Mouse (Mus musculus) kidney, embryonic 16.5 days (tissue): ENCODE results near the gene Polr1e. TPM values are rescaled to one million over a fixed set of nuclear protein-coding genes. Genes with fewer than 3 reads are reported as not detected.
"Not testable (repeated sequence)": the region's sequence is repeated elsewhere in the genome, so short reads cannot be mapped to it uniquely, and the experiment has no call there.

Experiments
- ATAC-seq: fragments of 200-750 bp; cut with Nextera tagmentation; 2 replicates; pipeline ENCODE4 v1.8.0; 2017; ENCODE audit warnings: moderate TSS enrichment; ENCODE audit not compliant: low FRiP score, low TSS enrichment
- H3K27ac ChIP-seq: fragments of 300-500 bp; sonication (generic); 2 replicates; pipeline ENCODE4 v1.5.1; 2014; ENCODE audit warnings: low read length
- H3K27me3 ChIP-seq: fragments of 300-500 bp; sonication (generic); 2 replicates; pipeline ENCODE4 v1.6.1; 2014; ENCODE audit warnings: low read length, control low read depth, mixed read lengths; ENCODE audit not compliant: insufficient read depth
- H3K36me3 ChIP-seq: fragments of 300-500 bp; sonication (generic); 2 replicates; pipeline ENCODE4 v1.6.1; 2014; ENCODE audit warnings: low read length, control low read depth, mixed read lengths; ENCODE audit not compliant: insufficient read depth
- H3K4me1 ChIP-seq: fragments of 300-500 bp; sonication (generic); 2 replicates; pipeline ENCODE4 v1.6.1; 2014; ENCODE audit warnings: low read length, control low read depth, mixed read lengths; ENCODE audit not compliant: insufficient read depth
- H3K4me2 ChIP-seq: fragments of 300-500 bp; sonication (generic); replicated peaks from 2 replicates; pipeline ENCODE4 v1.6.1; 2014; ENCODE audit warnings: low read depth, low read length
- H3K4me3 ChIP-seq: fragments of 300-500 bp; sonication (generic); 2 replicates; pipeline ENCODE4 v1.5.1; 2014; ENCODE audit warnings: mild to moderate bottlenecking, low read length
- H3K9ac ChIP-seq: fragments of 300-500 bp; sonication (generic); replicated peaks from 2 replicates; pipeline ENCODE4 v1.6.1; 2014; ENCODE audit warnings: low read length
- H3K9me3 ChIP-seq: fragments of 300-500 bp; sonication (generic); 2 replicates; pipeline ENCODE4 v1.6.1; 2016; ENCODE audit warnings: low read length, control low read depth
- WGBS: fragments of 180-500 bp; shearing (Covaris S2); extraction: QIAGEN DNeasy Blood & Tissue Kit; methylation state at CpG from one replicate; pipeline ENCODE4 v1.1.7; 2014; 5-methylcytosine and 5-hydroxymethylcytosine counted together
- polyA plus RNA-seq: library from polyadenylated mRNA; unstranded; fragments of >200 nt; fragmentation: Nextera tagmentation; extraction: Ambion mirVana; gene quantifications from 2 replicates; pipeline ENCODE4 v1.2.1, GENCODE M21; 2015

The Polr1e gene
- polyA plus RNA-seq, 1 experiment from 2014 or later = 39.9 TPM

DNA sequence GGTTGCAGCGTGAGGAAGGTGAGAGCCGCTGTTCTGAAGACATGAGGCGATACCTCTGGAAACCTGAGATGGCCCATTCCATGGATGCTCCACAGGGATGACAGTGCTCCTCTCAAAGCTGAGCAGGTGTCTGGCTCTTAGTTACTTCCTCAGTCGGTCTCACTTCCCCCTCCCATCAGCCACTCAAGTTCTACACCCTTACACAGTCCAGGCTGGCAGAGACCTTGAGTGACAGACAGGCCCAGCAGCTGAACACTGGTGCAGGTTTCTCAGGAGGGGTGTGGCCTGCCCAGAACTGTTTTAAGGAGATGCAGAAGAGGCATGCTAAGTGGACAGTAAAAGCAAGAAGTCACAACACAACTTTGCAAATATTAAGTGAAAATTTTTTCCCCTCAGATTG lies 49.4 kb downstream of the Polr1e start:
- Histone ChIP-seq H3K9me3 (no peaks in the 10 kb centered on the region), H3K27ac (no peak overlapping the region), H3K36me3 (no peaks in the 10 kb centered on the region), H3K9ac (no peak overlapping the region), H3K4me2 (no peak overlapping the region), H3K4me3 (no peak overlapping the region), H3K4me1 (peaks cover 7% of the 10 kb centered on the region), H3K27me3 (no peaks in the 10 kb centered on the region)
- no peak for ATAC-seq
- 86% methylated on average over 4 of the region's 4 CpGs for WGBS

DNA sequence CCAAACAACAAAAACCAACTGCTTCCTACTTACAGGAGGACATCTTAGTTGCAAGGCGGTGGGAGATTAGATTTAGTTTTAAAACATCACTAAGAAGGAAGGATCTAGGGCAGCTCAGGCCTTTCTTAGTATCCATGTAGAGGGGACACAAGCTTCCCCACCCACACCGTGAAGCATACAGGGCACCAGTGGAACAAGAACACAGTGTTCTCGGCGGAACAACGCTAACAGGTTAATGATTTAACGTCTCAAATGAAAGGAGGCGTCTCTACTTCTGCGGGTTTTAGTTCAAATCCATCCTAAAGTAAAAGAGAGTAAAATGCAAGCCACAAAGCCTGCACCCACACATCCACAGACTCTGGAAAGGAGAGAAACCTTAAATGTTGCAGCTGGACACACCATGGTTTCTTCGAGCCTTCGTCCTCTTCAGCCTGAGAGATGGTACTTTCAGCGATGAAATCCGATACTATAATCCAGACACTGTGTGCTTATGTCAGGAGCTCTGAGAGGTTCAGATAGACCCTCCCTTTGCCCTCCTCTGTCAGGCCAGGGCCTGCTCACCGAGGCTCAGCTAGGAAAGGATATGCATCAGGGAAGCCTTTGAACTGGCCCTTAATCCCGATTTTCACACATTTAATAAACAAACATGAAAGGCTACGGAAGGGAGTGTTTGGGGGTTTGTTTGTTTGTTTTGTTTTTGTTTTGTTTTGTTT lies 54.0 kb downstream of the Polr1e start:
- H3K27me3 ChIP-seq = no peaks in the 10 kb centered on the region
- WGBS = 49% methylated on average over 15 of the region's 15 CpGs
- H3K4me3 ChIP-seq = no peak overlapping the region
- no peak overlapping the region for H3K4me2 ChIP-seq
- ATAC-seq = peak; percentile 51; the same call in 1 of the 2 replicates
- peak overlapping the region; percentile 2; the same call in 1 of the 2 replicates for H3K27ac ChIP-seq
- H3K9ac ChIP-seq = no peak overlapping the region
- H3K36me3 ChIP-seq = no peaks in the 10 kb centered on the region
- H3K9me3 ChIP-seq = no peaks in the 10 kb centered on the region
- H3K4me1 ChIP-seq = peaks cover 11% of the 10 kb centered on the region

DNA sequence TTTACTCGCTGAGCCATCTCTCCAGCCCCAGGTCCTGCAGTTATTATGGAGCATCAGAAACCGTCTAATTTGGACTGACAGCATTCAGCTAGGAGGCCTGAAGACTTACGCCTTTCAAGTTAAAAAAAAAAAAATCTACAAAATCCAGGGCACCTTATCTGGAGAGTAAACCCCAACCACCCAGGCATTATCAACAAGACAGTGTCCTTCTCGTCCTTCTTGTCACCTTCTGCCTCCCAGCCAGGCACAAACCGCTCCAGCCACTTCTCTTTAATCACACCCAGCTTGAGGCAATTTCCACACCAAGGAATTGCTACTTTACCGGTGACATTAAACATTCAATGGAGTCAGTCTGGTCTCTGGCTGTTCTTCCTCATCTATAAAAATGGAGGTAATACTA lies 55.2 kb downstream of the Polr1e start:
- H3K9me3 ChIP-seq = no peaks in the 10 kb centered on the region
- 66% methylated on average over 6 of the region's 6 CpGs for WGBS
- no peak for ATAC-seq

DNA sequence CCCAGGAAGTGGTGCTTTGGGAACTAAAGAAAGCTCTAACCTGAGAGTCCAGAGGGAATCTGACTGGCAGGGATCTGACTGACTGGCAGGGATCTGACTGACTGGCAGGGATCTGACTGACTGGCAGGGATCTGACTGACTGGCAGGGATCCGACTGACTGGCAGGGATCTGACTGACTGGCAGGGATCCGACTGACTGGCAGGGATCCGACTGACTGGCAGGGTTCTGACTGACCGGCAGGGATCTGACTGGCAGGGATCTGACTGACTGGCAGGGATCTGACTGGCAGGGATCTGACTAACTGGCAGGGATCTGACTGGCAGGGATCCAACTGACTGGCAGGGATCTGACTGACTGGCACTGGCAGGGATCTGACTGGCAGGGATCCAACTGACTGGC lies 62.7 kb downstream of the Polr1e start:
- H3K4me1 ChIP-seq = peaks cover 20% of the 10 kb centered on the region
- H3K9ac ChIP-seq, H3K27ac ChIP-seq, H3K4me3 ChIP-seq, ATAC-seq, H3K9me3 ChIP-seq, H3K36me3 ChIP-seq, H3K4me2 ChIP-seq, H3K27me3 ChIP-seq: not testable (repeated sequence)
- WGBS = 77% methylated on average over 4 of the region's 4 CpGs

More for the DNA sequence above, 55.2 kb downstream of the Polr1e start:
- Histone ChIP-seq H3K27ac (no peak overlapping the region), H3K4me1 (peaks cover 11% of the 10 kb centered on the region), H3K36me3 (no peaks in the 10 kb centered on the region), H3K4me2 (no peak overlapping the region), H3K27me3 (no peaks in the 10 kb centered on the region), H3K4me3 (no peak overlapping the region), H3K9ac (no peak overlapping the region)

DNA sequence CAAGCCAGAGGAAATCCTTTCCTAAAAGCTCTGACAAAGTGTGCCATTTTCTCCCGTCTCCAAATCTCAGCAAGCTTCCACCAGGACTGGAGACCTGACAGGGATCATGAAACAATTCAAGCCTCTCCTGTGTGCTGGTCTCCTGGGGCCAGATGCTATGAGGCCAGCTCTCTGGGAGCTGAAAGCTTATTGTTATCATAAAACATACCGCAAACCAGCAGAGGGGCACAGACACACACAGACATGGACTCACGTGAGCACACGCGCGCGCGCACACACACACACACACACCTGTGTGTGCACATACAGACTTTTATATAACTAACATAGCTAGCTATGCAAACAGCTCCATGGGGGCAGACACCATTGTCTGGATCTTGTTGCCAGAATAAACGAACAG lies 64.6 kb downstream of the Polr1e start:
- Histone ChIP-seq H3K9ac (0 out of 2 replicates have a peak overlapping the region, but pooled peaks have one; percentile 8), H3K9me3 (no peaks in the 10 kb centered on the region), H3K27ac (no peak overlapping the region), H3K4me2 (peak overlapping the region; percentile 83), H3K4me3 (peak overlapping the region; percentile 91), H3K36me3 (no peaks in the 10 kb centered on the region), H3K4me1 (peaks cover 20% of the 10 kb centered on the region), H3K27me3 (no peaks in the 10 kb centered on the region)
- 73% methylated on average over 9 of the region's 9 CpGs for WGBS
- ATAC-seq = no peak

DNA sequence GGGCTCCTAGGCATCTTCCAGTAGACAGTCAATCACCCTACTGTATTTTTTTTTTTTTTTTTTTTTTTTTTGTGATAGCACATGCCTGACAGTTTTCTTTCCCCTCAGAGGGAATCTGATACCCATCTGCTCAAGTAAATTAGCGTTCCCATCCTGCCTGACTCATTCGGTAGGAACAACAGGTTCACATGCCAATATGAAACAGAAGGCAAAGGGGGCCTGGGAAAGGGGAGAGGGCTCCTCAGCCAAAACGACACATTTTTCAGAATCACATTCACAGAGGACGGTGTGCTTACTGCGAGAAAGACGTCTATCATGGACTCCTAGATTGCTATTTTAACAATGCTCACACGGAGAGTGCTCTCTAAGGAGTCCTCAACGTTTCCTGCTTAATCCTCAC lies 65.1 kb downstream of the Polr1e start:
- Histone ChIP-seq H3K27me3 (no peaks in the 10 kb centered on the region), H3K4me2 (peak overlapping the region; percentile 83), H3K9ac (peak overlapping the region; percentile 98), H3K27ac (no peak overlapping the region), H3K4me3 (peak overlapping the region; percentile 91), H3K4me1 (peaks cover 20% of the 10 kb centered on the region), H3K36me3 (no peaks in the 10 kb centered on the region), H3K9me3 (no peaks in the 10 kb centered on the region)
- 3% methylated on average over 8 of the region's 8 CpGs for WGBS
- ATAC-seq = no peak

DNA sequence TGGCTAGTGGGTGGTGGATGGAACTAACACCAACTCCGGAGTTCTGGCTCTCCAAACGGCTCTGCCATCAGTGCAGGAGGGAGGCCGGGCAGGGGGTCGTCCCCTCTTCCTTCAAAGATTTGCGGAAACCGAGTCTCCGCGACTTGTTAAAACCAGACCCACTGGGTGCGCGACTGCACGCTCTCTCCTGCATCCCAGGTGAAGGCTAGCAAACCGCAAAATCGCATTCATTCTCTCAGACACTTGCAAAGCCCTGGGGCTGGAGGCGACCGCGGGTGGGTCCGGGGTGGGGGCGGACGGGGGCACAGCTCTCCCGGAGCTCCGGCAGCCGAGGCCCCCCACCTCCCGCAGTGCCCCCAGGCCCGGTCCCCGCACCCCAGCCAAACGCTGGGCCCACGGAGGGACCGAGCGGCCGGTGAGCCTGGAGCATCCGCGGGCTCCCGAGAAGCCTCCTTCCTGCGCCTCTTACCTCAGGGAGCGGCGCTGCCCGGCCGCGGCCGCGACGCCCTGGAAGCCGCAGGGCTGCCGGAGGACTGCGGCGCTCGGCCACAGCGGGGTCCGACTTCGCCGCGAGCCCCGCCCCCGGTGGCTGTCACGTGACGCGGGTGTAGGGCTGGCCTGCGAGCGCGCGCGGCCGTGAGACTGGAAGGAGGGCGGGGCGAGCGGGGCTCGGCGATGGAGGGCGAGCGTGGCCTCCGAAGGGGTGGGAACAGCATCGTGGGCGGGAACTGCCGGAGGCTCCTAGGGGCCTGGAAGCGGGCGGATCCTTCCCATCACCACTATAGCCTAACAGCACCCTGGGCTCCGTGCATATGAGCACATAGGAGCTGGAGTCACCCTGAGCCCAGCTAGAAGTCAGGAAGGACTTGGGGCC lies 65.9 kb downstream of the Polr1e start, which contains the start of gene Fbxo10:
Gene Fbxo10 (minus strand): TSS at position 584 of the 874 bp plus-strand sequence.
- peak within 1 kb of the TSS; percentile 77 for H3K27ac ChIP-seq
- peak within 1 kb of the TSS; percentile 91 for H3K4me3 ChIP-seq
- no peaks in the 10 kb centered on the region for H3K36me3 ChIP-seq
- H3K4me1 ChIP-seq = peaks cover 20% of the 10 kb centered on the region
- peak within 1 kb of the TSS; percentile 83 for H3K4me2 ChIP-seq
- peak within 1 kb of the TSS; percentile 98 for H3K9ac ChIP-seq
- no peaks in the 10 kb centered on the region for H3K27me3 ChIP-seq
- WGBS = 0% methylated on average over 66 of the region's 77 CpGs
- ATAC-seq = peak; percentile 98
- no peaks in the 10 kb centered on the region for H3K9me3 ChIP-seq

DNA sequence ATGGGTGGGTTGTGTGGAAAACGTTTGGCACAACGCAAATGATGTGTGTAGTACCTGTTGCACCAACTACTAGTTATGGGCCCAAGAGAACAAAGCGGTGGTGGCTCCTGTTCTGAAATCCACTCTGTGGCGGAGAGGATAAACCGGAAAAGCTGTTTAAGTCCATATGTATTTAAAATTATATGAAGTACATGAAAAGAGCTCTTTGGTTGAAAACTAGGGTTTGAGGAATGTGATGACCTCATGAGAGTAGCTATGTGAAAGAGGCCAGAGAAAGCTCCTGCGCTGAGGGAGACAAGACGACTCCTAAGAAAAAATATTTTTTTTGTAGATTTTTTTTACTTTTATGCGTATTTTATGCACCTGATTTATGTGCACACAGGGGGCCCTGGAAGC lies 66.5 kb downstream of the Polr1e start:
- peaks cover 20% of the 10 kb centered on the region for H3K4me1 ChIP-seq
- ATAC-seq = peak; percentile 8; the same call in 1 of the 2 replicates
- peak overlapping the region; percentile 83 for H3K4me2 ChIP-seq
- WGBS = 29% methylated on average over 8 of the region's 8 CpGs
- H3K9ac ChIP-seq = peak overlapping the region; percentile 62
- peak overlapping the region; percentile 70 for H3K27ac ChIP-seq
- no peaks in the 10 kb centered on the region for H3K27me3 ChIP-seq
- H3K4me3 ChIP-seq = peak overlapping the region; percentile 91
- no peaks in the 10 kb centered on the region for H3K36me3 ChIP-seq
- no peaks in the 10 kb centered on the region for H3K9me3 ChIP-seq
